Mouse (Mus musculus) liver, embryonic 15.5 days (tissue): ENCODE results near the gene Trim2. TPM values are rescaled to one million over a fixed set of nuclear protein-coding genes. Genes with fewer than 3 reads are reported as not detected.

Experiments
- ATAC-seq: fragments of 200-750 bp; cut with Nextera tagmentation; 2 replicates; pipeline ENCODE4 v1.8.0; 2017; ENCODE audit warnings: moderate number of reproducible peaks, mild to moderate bottlenecking, moderate library complexity; ENCODE audit not compliant: insufficient read depth
- H3K27ac ChIP-seq: fragments of 300-500 bp; sonication (generic); replicated peaks from 2 replicates; pipeline ENCODE4 v1.5.1; 2015; ENCODE audit warnings: mild to moderate bottlenecking, inconsistent platforms
- H3K27me3 ChIP-seq: fragments of 300-500 bp; sonication (generic); 2 replicates; pipeline ENCODE4 v1.6.1; 2015; ENCODE audit warnings: mild to moderate bottlenecking, inconsistent platforms
- H3K36me3 ChIP-seq: fragments of 300-500 bp; sonication (generic); replicated peaks from 2 replicates; pipeline ENCODE4 v1.6.1; 2015; ENCODE audit warnings: moderate library complexity, mild to moderate bottlenecking, inconsistent platforms
- H3K4me1 ChIP-seq: fragments of 300-500 bp; sonication (generic); replicated peaks from 2 replicates; pipeline ENCODE4 v1.6.1; 2015; ENCODE audit warnings: inconsistent platforms
- H3K4me2 ChIP-seq: fragments of 300-500 bp; sonication (generic); 2 replicates; pipeline ENCODE4 v1.6.1; 2015; ENCODE audit warnings: moderate library complexity, mild to moderate bottlenecking, inconsistent platforms
- H3K4me3 ChIP-seq: fragments of 300-500 bp; sonication (generic); replicated peaks from 2 replicates; pipeline ENCODE4 v1.5.1; 2015; ENCODE audit warnings: mild to moderate bottlenecking, inconsistent platforms
- H3K9ac ChIP-seq: fragments of 300-500 bp; sonication (generic); 2 replicates; pipeline ENCODE4 v1.6.1; 2015; ENCODE audit warnings: moderate library complexity, mild to moderate bottlenecking, inconsistent platforms
- H3K9me3 ChIP-seq: fragments of 300-500 bp; sonication (generic); replicated peaks from 2 replicates; pipeline ENCODE4 v1.6.1; 2016; ENCODE audit warnings: inconsistent platforms
- WGBS: fragments of 180-500 bp; shearing (Covaris S2); methylation state at CpG from one replicate; pipeline ENCODE4 v1.1.7; 2015; ENCODE audit warnings: mixed read lengths; ENCODE audit not compliant: insufficient replicate concordance; 5-methylcytosine and 5-hydroxymethylcytosine counted together
- polyA plus RNA-seq: library from polyadenylated mRNA; unstranded; fragments of >200 nt; fragmentation: Nextera tagmentation; extraction: Ambion mirVana; gene quantifications from 2 replicates; pipeline ENCODE4 v1.2.1, GENCODE M21; 2015

Trim2 gene
- polyA plus RNA-seq, 1 experiment from 2014 or later: 4.8 TPM

- 67% methylated on average over 9 of the region's 9 CpGs for WGBS
- peaks cover 12% of the 10 kb centered on the region for H3K27me3 ChIP-seq
- no peak overlapping the region for H3K4me3 ChIP-seq
- no peak for ATAC-seq
- no peaks in the 10 kb centered on the region for H3K9me3 ChIP-seq
- no peak overlapping the region for H3K27ac ChIP-seq
- H3K4me1 ChIP-seq: peaks cover 10% of the 10 kb centered on the region
- no peak overlapping the region for H3K4me2 ChIP-seq
- H3K36me3 ChIP-seq: no peaks in the 10 kb centered on the region
- H3K9ac ChIP-seq: no peak overlapping the region
Measured at GRCm38 (mm10) chr3:84253655-84254519, 52.8 kb downstream of the Trim2 start.

GRCm38 (mm10) chr3:84252776-84253654, 53.7 kb downstream of the Trim2 start:
- Histone ChIP-seq H3K9ac (no peak overlapping the region), H3K4me1 (peaks cover 2% of the 10 kb centered on the region), H3K4me2 (no peak overlapping the region), H3K4me3 (no peak overlapping the region), H3K27me3 (peaks cover 3% of the 10 kb centered on the region), H3K36me3 (no peaks in the 10 kb centered on the region), H3K27ac (no peak overlapping the region), H3K9me3 (no peaks in the 10 kb centered on the region)
- no peak for ATAC-seq
- 66% methylated on average over 11 of the region's 11 CpGs for WGBS

- Histone ChIP-seq H3K9ac (no peak overlapping the region), H3K27ac (no peak overlapping the region), H3K4me3 (no peak overlapping the region), H3K4me2 (no peak overlapping the region), H3K9me3 (no peaks in the 10 kb centered on the region), H3K27me3 (no peaks in the 10 kb centered on the region), H3K4me1 (no peaks in the 10 kb centered on the region), H3K36me3 (no peaks in the 10 kb centered on the region)
- no peak for ATAC-seq
- 54% methylated on average over 4 of the region's 4 CpGs for WGBS
Measured at GRCm38 (mm10) chr3:84251721-84252120, 55.0 kb downstream of the Trim2 start.

DNA sequence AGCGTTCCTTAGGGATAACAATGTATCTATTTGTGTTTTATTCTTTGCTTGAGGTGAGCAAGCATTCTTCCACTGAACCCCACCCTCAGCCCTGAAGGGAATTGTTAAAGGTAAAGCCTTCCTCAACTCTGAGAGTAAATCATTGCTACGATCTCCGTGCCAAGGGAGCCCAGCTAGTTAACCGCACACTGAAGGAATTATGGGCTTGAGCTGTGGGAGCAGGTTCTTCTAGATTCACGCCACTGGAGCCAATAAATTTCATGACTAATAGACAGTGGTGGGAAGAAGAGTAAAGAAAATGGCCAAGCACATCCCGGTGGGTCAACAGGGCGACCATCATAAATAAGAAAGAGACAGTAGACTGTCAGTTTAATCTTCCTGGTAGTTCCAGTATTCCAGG, 56.4 kb downstream of the Trim2 start:
- WGBS: 71% methylated on average over 7 of the region's 7 CpGs
- Histone ChIP-seq H3K27me3 (no peaks in the 10 kb centered on the region), H3K9me3 (no peaks in the 10 kb centered on the region), H3K27ac (no peak overlapping the region), H3K4me1 (no peaks in the 10 kb centered on the region), H3K4me2 (no peak overlapping the region), H3K4me3 (no peak overlapping the region), H3K36me3 (no peaks in the 10 kb centered on the region), H3K9ac (no peak overlapping the region)
- no peak for ATAC-seq

DNA sequence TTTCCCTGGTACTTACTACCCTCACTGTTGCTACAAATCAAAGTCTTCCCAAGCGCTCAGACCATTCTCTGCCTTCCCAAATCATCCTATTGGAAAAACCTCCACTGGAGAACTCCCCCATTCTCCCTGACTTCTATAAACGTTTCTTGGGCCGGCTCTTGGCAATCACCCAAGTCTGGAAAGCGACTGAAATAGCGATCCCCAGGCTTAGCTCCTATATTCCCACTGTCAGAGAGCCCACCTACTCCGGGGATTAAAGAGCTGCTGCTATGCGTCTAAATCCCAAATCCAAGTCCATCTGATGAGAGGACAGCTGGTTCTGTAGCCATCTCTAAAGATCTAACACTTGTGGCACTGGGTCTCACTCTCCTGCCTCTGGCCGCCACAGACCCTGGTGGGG, 58.9 kb downstream of the Trim2 start:
- no peak overlapping the region for H3K27ac ChIP-seq

DNA sequence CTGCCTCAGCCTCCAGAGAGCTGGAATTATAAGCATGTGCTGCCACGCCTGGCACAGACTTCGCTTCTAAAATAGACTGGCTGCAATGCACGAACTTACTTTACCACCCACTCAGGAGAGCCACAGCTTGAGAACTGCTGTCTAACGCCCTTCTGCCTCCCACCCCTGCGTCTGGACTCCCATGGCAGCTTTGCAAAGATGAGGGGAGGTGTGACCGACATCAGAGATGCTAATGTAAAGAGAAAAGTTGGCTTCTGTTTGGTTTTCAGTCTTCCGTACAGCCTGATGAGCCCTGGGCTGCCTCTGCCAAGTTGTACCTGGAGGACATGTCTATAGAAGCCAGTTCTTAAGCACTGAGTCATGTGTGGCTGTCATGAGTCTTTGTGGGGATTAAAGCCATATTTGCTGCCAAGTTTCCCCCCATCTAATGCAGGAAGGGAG, 60.2 kb downstream of the Trim2 start:
- Histone ChIP-seq H3K4me2 (no peak overlapping the region), H3K4me3 (no peak overlapping the region), H3K27me3 (no peaks in the 10 kb centered on the region), H3K9ac (no peak overlapping the region), H3K4me1 (no peaks in the 10 kb centered on the region), H3K9me3 (no peaks in the 10 kb centered on the region), H3K36me3 (no peaks in the 10 kb centered on the region), H3K27ac (no peak overlapping the region)
- ATAC-seq: no peak
- 74% methylated on average over 7 of the region's 7 CpGs for WGBS

More for the DNA sequence above, 58.9 kb downstream of the Trim2 start:
- Histone ChIP-seq H3K4me2 (no peak overlapping the region), H3K4me3 (no peak overlapping the region), H3K9ac (no peak overlapping the region), H3K4me1 (no peaks in the 10 kb centered on the region), H3K27me3 (no peaks in the 10 kb centered on the region), H3K9me3 (no peaks in the 10 kb centered on the region), H3K36me3 (no peaks in the 10 kb centered on the region)
- ATAC-seq: no peak
- WGBS: 62% methylated on average over 8 of the region's 8 CpGs

DNA sequence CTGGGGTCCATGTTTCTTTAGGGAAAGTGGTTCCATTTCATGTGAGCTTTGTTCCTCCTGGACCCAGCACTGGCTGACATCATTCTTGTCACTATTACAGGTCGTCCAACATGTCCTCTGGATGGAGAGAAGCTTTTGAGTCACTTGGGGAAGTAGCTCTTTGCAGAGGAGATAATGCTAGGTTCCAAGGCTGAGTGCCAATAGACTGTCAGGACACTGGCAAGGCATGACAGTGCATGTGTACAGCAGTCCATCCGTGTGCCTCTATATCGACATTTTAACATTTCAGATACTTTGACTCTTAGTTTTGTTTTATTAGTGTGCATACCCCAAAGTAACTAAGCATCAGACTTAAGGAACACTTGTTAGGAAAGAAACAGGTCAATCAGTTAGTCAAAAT, 63.6 kb downstream of the Trim2 start:
- 65% methylated on average over 3 of the region's 3 CpGs for WGBS
- Histone ChIP-seq H3K4me3 (no peak overlapping the region), H3K9me3 (no peaks in the 10 kb centered on the region), H3K9ac (no peak overlapping the region), H3K27me3 (no peaks in the 10 kb centered on the region), H3K4me2 (no peak overlapping the region), H3K27ac (no peak overlapping the region), H3K4me1 (no peaks in the 10 kb centered on the region), H3K36me3 (no peaks in the 10 kb centered on the region)
- ATAC-seq: no peak

- Histone ChIP-seq H3K36me3 (no peaks in the 10 kb centered on the region), H3K27ac (no peak overlapping the region), H3K9ac (no peak overlapping the region), H3K4me2 (no peak overlapping the region), H3K4me1 (no peaks in the 10 kb centered on the region), H3K9me3 (no peaks in the 10 kb centered on the region), H3K4me3 (no peak overlapping the region), H3K27me3 (no peaks in the 10 kb centered on the region)
- WGBS: 64% methylated on average over 4 of the region's 4 CpGs
- no peak for ATAC-seq
Measured at GRCm38 (mm10) chr3:84242497-84242896, 64.2 kb downstream of the Trim2 start.

DNA sequence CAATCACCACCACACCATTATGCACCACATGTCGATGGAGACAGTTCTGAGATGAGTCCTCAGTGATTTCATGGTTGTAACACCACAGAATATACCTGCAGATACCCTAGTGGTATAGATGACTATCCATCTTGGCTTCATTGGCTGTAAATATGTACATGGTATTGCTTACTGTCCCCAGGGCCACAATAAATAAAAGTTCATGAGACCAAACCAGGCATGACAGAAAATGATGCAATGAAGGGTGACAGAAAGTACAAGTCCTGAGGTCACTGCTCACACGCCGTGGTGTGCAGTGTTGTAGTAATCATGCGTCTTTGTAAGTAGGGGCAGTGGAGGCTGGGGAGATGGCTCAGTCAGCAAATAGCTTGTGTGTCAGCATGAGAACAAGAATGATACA, 65.6 kb downstream of the Trim2 start:
- Histone ChIP-seq H3K27me3 (no peaks in the 10 kb centered on the region), H3K9ac (no peak overlapping the region), H3K4me2 (no peak overlapping the region), H3K4me3 (no peak overlapping the region), H3K4me1 (no peaks in the 10 kb centered on the region), H3K36me3 (no peaks in the 10 kb centered on the region), H3K9me3 (no peaks in the 10 kb centered on the region), H3K27ac (no peak overlapping the region)
- no peak for ATAC-seq
- WGBS: 80% methylated on average over 4 of the region's 4 CpGs

DNA sequence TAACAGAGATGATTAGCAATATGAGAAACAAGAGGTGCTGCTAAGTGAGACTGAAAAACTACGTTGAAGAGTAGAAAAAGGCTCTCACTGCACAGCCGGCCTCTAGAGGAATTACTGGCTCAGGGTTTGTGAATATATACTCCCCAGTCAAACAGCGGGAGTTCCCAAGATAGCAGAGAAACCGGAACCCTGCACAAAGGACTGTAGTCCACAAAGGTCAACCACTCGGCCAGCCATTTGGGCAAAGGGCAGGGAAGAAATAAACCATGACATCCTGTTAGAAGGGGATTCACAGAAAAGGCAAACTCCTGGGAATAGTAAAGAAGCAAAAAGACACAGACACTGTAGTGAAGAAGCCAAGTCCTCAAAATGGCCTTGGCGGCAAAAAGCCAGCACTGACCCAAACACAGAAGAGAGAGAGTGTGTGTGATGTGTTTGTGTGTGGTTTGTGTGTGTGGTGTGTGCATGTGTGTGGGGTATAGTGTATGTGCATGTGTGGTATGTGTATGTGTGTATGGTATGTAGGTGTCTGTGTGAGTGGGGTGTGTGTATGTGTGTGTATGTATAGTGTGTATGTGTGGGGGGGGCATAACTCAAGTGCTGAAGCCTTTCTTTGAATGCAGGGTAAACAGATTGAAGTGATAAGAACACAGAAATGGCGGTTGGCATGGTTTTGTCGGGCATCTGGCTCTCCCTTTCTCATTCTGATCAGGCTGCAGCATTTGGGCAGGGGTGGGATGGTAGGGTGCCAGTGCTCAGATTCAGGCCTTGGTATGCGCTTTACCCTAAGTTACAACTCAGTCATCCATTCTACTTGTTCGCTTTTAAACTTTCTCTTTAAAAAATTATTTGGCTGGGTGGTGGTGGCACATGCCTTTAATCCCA, 71.0 kb downstream of the Trim2 start:
- no peaks in the 10 kb centered on the region for H3K36me3 ChIP-seq
- 55% methylated on average over 10 of the region's 10 CpGs for WGBS
- H3K4me3 ChIP-seq: no peak overlapping the region
- ATAC-seq: no peak
- H3K9ac ChIP-seq: no peak overlapping the region
- no peaks in the 10 kb centered on the region for H3K9me3 ChIP-seq
- peaks cover 28% of the 10 kb centered on the region for H3K4me1 ChIP-seq
- no peak overlapping the region; the same call in 1 of the 2 replicates for H3K4me2 ChIP-seq
- no peaks in the 10 kb centered on the region for H3K27me3 ChIP-seq
- H3K27ac ChIP-seq: no peak overlapping the region; the same call in 1 of the 2 replicates
